Mouse (Mus musculus) kidney, adult 2 months (tissue): ENCODE measurements around the gene Opn1sw. TPM values are rescaled to one million over a fixed set of nuclear protein-coding genes. Genes with fewer than 3 reads are reported as not detected.
A peak's percentile ranks its signal among the peaks of the same experiment; 100 is the strongest.

Experiments
- DNase-seq: peaks from one replicate; pipeline ENCODE4 v3.0.0; 2021
- H3K27ac ChIP-seq: fragments of 200-500 bp; 2 replicates; pipeline ENCODE4 v1.5.1; 2012; ENCODE audit warnings: low read depth, low read length, control low read depth, inconsistent platforms; ENCODE audit not compliant: insufficient read depth
- H3K27me3 ChIP-seq: fragments of 200-500 bp; replicated peaks from 2 replicates; pipeline ENCODE4 v1.6.1; 2012; ENCODE audit warnings: mild to moderate bottlenecking, moderate library complexity, low read length, inconsistent platforms; ENCODE audit not compliant: control insufficient read depth, insufficient read depth
- H3K36me3 ChIP-seq: fragments of 200-500 bp; 2 replicates; pipeline ENCODE4 v1.6.1; 2012; ENCODE audit warnings: mild to moderate bottlenecking, moderate library complexity, low read length, inconsistent platforms; ENCODE audit not compliant: control insufficient read depth, insufficient read depth
- H3K4me1 ChIP-seq: fragments of 200-500 bp; 2 replicates; pipeline ENCODE4 v1.6.1; 2011; ENCODE audit warnings: low read length; ENCODE audit not compliant: control insufficient read depth, insufficient read depth
- H3K4me3 ChIP-seq: fragments of 200-500 bp; 2 replicates; pipeline ENCODE4 v1.5.1; 2011; ENCODE audit warnings: mild to moderate bottlenecking, low read depth, low read length, control low read depth; ENCODE audit not compliant: insufficient read depth
- CTCF ChIP-seq: fragments of 200-500 bp; conservative IDR thresholded peaks from 2 replicates; pipeline ENCODE4 v1.5.1; 2011; ENCODE audit warnings: low read depth, mild to moderate bottlenecking, control low read depth, low read length, moderate library complexity, mixed read lengths; ENCODE audit not compliant: insufficient read depth, insufficient read length
- POLR2A ChIP-seq: fragments of 200-500 bp; IDR thresholded peaks from one replicate; pipeline ENCODE4 v1.6.1; 2011; ENCODE audit warnings: low read depth, low read length, control low read depth
- WGBS: fragments of 180-500 bp; shearing (Covaris S2); methylation state at CpG from one replicate; pipeline ENCODE4 v1.1.7; 2018; 5-methylcytosine and 5-hydroxymethylcytosine counted together
- polyA plus RNA-seq: library from polyadenylated mRNA; depleted of rRNA; stranded (reverse); fragments of >200 nt; gene quantifications from 2 replicates; pipeline ENCODE4 v1.2.3, GENCODE M21; 2012

Opn1sw gene
- polyA plus RNA-seq, 1 experiment, result not detected

GRCm38 (mm10) chr6:29432676-29433037, 44.4 kb upstream of the Opn1sw start:
- no peak for DNase-seq
- Histone ChIP-seq H3K4me3 (peak overlapping the region; percentile 48), H3K27me3 (peaks cover 5% of the 10 kb centered on the region), H3K4me1 (no peaks in the 10 kb centered on the region), H3K36me3 (no peaks in the 10 kb centered on the region), H3K27ac (no peak overlapping the region)
- TF ChIP-seq POLR2A, result no peak
- no peak for TF ChIP-seq CTCF

DNA sequence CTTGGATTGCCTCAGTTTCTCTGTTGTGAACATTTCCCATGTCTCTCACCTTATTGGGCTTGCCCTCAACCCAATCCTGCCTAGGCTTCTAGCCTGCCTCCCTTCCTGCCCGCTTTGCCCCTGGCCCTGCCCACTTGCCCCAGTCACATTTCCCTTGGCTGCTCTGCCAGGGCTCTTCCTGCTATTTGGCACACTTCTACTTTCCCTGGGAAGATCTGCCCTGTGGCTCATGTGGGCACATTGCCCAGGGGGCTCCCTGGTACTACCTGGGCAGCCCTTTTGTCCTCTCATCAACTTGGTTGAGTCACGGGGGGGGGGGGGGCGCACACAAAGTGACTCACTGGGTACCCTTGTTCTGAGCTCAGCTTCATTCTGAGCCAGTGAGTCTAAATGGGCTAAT, 43.9 kb upstream of the Opn1sw start:
- TF ChIP-seq POLR2A (no peak), CTCF (no peak)
- H3K27ac ChIP-seq, result no peak overlapping the region
- no peak for DNase-seq
- no peak overlapping the region for H3K4me3 ChIP-seq
- no peaks in the 10 kb centered on the region for H3K4me1 ChIP-seq
- H3K27me3 ChIP-seq, result peaks cover 5% of the 10 kb centered on the region
- 47% methylated on average over 3 of the region's 3 CpGs for WGBS
- H3K36me3 ChIP-seq, result no peaks in the 10 kb centered on the region

DNA sequence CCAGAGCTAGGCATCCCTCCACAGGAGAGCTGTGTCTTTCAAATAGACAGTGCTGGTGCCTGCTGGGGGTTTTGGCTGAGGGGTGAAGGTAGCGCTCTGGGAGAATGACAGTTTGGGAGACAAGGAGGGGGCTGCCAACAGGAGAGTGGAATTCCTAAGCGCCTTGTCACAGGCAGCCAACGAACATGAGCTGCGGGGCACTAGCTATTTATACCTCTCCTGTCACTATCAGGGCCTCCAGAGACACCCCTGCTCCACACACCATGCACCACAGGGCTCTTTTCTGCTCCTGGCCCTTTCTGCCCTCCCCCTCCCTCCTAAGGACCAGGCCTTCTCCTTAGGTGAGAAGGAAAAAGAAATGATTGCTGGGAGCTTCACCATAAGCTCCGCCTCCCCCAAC, 43.2 kb upstream of the Opn1sw start:
- H3K4me1 ChIP-seq, result no peaks in the 10 kb centered on the region

DNA sequence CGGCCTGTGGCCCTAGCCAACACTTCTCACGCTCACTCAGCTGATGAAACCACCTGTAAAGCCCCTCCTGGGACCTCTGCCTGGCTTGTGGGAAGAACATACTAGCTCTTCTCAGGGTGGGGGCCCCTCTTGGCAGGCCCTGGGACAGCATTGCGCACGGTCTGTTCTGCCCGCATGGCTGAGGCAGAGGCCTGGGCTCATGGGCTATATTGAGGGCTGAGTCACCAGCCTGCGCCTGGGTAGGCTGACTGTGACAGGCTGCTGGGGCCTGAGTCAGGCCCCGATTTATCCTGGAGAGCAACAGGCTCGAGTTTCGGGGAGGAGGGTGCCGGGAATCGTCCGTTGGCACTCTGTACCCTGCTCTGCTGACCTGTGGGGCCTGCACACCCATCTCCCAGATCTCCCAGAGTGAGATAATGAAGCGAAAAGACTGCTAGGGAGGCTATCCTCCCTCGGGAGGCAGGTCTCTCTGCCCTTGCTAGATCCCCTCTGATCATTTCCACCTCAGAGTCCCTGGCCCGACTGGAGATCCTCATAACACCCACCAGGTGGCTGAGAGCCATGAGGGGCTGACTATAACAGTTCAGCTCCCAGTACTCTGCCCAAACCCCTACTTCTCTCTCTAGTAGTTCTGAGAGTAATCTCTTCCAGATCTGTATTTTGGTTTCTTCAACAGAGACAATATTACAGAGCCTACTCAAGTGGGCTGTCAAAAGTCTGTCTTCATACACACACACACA, 42.6 kb upstream of the Opn1sw start:
- DNase-seq, result no peak

More for the DNA sequence above, 43.2 kb upstream of the Opn1sw start:
- H3K4me3 ChIP-seq, result no peak overlapping the region
- H3K27me3 ChIP-seq, result peaks cover 5% of the 10 kb centered on the region
- DNase-seq, result no peak
- TF ChIP-seq POLR2A, result no peak
- no peak for TF ChIP-seq CTCF
- H3K36me3 ChIP-seq, result no peaks in the 10 kb centered on the region
- no peak overlapping the region for H3K27ac ChIP-seq
- 70% methylated on average over 5 of the region's 5 CpGs for WGBS

DNA sequence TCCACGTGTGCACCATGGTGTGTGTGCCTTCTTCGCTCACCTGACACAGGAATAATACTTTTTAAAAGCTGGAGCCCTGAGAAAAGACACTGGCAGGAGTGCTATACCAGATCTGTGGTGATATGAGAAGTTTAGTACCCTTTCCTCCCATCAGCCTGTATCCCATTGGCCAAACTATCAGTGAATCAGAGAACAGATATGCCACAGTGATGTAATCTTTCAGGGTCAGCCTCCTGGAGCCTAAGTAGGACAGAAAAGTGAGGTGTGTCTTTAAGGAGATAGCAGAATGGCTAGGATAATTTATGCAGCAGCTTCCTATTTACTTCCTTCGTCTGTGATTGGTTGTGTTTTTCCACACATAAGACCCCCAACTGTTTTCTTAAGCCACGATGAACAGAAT, 39.9 kb upstream of the Opn1sw start:
- 61% methylated on average over 4 of the region's 4 CpGs for WGBS
- H3K36me3 ChIP-seq, result no peaks in the 10 kb centered on the region
- no peak overlapping the region for H3K27ac ChIP-seq
- no peaks in the 10 kb centered on the region for H3K4me1 ChIP-seq
- no peak overlapping the region for H3K4me3 ChIP-seq
- peaks cover 4% of the 10 kb centered on the region for H3K27me3 ChIP-seq
- no peak for DNase-seq
- no peak for TF ChIP-seq POLR2A

More for the DNA sequence above, 42.6 kb upstream of the Opn1sw start:
- TF ChIP-seq CTCF (no peak), POLR2A (no peak)
- H3K27ac ChIP-seq, result no peak overlapping the region
- H3K36me3 ChIP-seq, result no peaks in the 10 kb centered on the region
- H3K27me3 ChIP-seq, result peaks cover 5% of the 10 kb centered on the region
- WGBS, result 73% methylated on average over 15 of the region's 15 CpGs
- H3K4me1 ChIP-seq, result no peaks in the 10 kb centered on the region
- H3K4me3 ChIP-seq, result no peak overlapping the region

DNA sequence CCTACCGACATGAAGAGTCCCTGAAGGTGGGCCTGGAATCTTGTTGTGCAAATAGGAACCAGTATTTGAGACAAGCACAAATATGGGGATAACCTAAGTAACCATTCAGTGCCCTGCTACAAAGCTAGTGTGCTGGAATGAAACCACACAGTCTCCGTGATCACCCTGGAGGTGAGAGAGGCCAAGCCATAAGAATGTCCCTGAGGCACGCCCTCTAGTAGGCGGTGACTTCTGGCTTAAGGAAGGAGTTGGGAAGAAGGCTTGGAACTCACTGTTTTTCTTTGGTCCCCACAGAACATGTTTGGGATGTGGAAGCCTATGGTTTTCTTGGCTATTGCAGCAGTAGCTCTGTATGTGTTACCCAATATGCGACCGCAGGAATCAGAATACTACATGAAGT, 38.1 kb upstream of the Opn1sw start:
- no peak for TF ChIP-seq POLR2A
- no peak for TF ChIP-seq CTCF
- WGBS, result 79% methylated on average over 6 of the region's 6 CpGs
- H3K36me3 ChIP-seq, result no peaks in the 10 kb centered on the region
- no peak overlapping the region for H3K27ac ChIP-seq
- DNase-seq, result no peak
- no peaks in the 10 kb centered on the region for H3K27me3 ChIP-seq
- H3K4me1 ChIP-seq, result no peaks in the 10 kb centered on the region
- H3K4me3 ChIP-seq, result no peak overlapping the region

GRCm38 (mm10) chr6:29425118-29425517, 36.9 kb upstream of the Opn1sw start:
- H3K4me3 ChIP-seq, result no peak overlapping the region
- 94% methylated on average over 8 of the region's 8 CpGs for WGBS
- no peaks in the 10 kb centered on the region for H3K27me3 ChIP-seq
- no peak overlapping the region for H3K27ac ChIP-seq
- TF ChIP-seq POLR2A (no peak), CTCF (no peak)
- H3K4me1 ChIP-seq, result no peaks in the 10 kb centered on the region
- no peaks in the 10 kb centered on the region for H3K36me3 ChIP-seq
- DNase-seq, result no peak

DNA sequence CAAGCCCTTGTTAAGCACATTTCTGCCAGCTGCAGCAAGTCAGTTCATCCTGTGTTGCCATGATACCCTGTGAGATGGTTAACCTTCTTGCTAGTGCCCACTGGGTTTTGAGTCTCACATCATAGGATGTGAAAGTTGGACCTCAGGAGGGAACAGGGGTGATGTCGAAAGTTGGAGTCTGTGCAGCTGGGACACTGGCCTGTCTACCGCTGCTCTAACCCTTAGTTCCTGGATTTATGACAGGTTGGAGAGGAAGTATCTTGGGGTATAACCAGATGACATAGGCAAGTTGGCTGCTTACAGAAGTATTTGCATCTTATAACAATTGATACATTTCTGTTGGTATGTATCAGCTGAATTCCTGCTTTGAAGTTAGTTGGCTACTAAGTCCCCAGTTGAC, 32.3 kb upstream of the Opn1sw start:
- Histone ChIP-seq H3K27me3 (no peaks in the 10 kb centered on the region), H3K4me1 (no peaks in the 10 kb centered on the region), H3K4me3 (no peak overlapping the region), H3K36me3 (no peaks in the 10 kb centered on the region), H3K27ac (no peak overlapping the region)
- TF ChIP-seq CTCF, result no peak
- no peak for TF ChIP-seq POLR2A
- no peak for DNase-seq
- WGBS, result 79% methylated on average over 2 of the region's 2 CpGs
